Mouse (Mus musculus) heart, embryonic 10.5 days (tissue): ENCODE measurements around the gene Rhog. TPM values are rescaled to one million over a fixed set of nuclear protein-coding genes. Genes with fewer than 3 reads are reported as not detected.

Experiments
- DNase-seq: peaks from one replicate; pipeline ENCODE4 v3.0.0-alpha.2; 2017; ENCODE audit warnings: low spot score
- H3K27ac ChIP-seq: fragments of 300-500 bp; sonication (generic); 2 replicates; pipeline ENCODE4 v1.5.1; 2016; ENCODE audit warnings: mild to moderate bottlenecking
- H3K27me3 ChIP-seq: fragments of 300-500 bp; sonication (generic); 2 replicates; pipeline ENCODE4 v1.6.1; 2016; ENCODE audit warnings: mild to moderate bottlenecking; ENCODE audit not compliant: poor library complexity, insufficient read depth, severe bottlenecking
- H3K36me3 ChIP-seq: fragments of 300-500 bp; sonication (generic); 2 replicates; pipeline ENCODE4 v1.6.1; 2016; ENCODE audit warnings: mild to moderate bottlenecking, moderate library complexity
- H3K4me1 ChIP-seq: fragments of 300-500 bp; sonication (generic); 2 replicates; pipeline ENCODE4 v1.6.1; 2016; ENCODE audit warnings: mild to moderate bottlenecking
- H3K4me3 ChIP-seq: fragments of 300-500 bp; sonication (generic); 2 replicates; pipeline ENCODE4 v1.5.1; 2016; ENCODE audit warnings: mild to moderate bottlenecking, moderate library complexity
- H3K9me3 ChIP-seq: fragments of 300-500 bp; sonication (generic); 2 replicates; pipeline ENCODE4 v1.6.1; 2016; ENCODE audit warnings: mild to moderate bottlenecking, moderate library complexity
- WGBS: fragments of 180-500 bp; shearing (Covaris S2); methylation state at CpG from one replicate; pipeline ENCODE4 v1.1.7; 2016; 5-methylcytosine and 5-hydroxymethylcytosine counted together
- polyA plus RNA-seq: library from polyadenylated mRNA; unstranded; fragments of >200 nt; fragmentation: Nextera tagmentation; extraction: Ambion mirVana; gene quantifications from 2 replicates; pipeline ENCODE4 v1.2.1, GENCODE M21; 2016

Gene Rhog
- polyA plus RNA-seq: 42.8 and 48.9 TPM in 2 replicates

DNA sequence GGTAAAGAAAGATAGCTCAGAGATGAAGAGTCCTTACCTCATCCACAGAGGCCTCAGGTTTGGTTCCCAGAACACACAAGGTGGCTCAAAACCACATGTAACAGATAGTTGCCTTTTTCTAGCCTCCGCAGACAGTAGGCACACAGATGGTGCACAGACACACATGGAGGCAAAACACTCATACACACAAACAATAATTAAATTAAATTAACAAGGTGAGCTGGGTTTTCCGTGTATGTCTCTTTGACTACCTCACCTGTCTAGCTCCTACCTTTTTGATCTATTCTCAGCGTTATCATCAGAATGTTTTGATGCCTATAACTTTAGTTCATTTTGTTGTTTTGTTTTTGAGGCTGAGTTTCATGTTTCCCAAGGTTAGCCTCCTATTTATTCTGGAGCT, at the start of gene Rhog:
Gene Rhog (minus strand): TSS at position 101 of the 400 bp plus-strand sequence.
- no peaks in the 10 kb centered on the region; the same call in 1 of the 2 replicates for H3K4me1 ChIP-seq
- no peaks in the 10 kb centered on the region for H3K36me3 ChIP-seq
- H3K27me3 ChIP-seq: no peaks in the 10 kb centered on the region
- H3K9me3 ChIP-seq: no peaks in the 10 kb centered on the region
- 74% methylated on average over 3 of the region's 3 CpGs for WGBS
- H3K27ac ChIP-seq: no peak within 1 kb of the TSS
- no peak for DNase-seq
- H3K4me3 ChIP-seq: no peak within 1 kb of the TSS

DNA sequence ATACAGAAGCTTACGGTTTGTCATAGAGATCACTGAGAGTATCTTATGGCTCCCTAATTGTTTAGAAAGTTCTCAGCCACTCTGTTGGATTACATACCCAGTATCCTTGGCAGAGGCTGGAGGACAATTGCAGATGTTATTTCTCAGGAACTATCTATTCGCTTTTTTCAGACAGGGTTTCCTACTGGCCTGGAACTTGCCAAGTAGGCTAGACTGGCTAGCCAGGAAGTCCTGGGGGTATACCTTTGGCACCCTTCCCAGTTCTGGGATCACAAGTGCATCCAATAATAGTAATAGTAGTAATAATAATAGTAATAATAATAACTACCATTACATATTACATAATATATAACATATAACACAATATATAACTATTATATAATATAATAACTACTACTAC, 49.7 kb upstream of the Rhog start:
- Histone ChIP-seq H3K4me1 (no peaks in the 10 kb centered on the region), H3K4me3 (no peak overlapping the region), H3K36me3 (no peaks in the 10 kb centered on the region), H3K9me3 (no peaks in the 10 kb centered on the region), H3K27ac (no peak overlapping the region), H3K27me3 (no peaks in the 10 kb centered on the region)
- DNase-seq: no peak
- WGBS: 75% methylated on average over 2 of the region's 2 CpGs

DNA sequence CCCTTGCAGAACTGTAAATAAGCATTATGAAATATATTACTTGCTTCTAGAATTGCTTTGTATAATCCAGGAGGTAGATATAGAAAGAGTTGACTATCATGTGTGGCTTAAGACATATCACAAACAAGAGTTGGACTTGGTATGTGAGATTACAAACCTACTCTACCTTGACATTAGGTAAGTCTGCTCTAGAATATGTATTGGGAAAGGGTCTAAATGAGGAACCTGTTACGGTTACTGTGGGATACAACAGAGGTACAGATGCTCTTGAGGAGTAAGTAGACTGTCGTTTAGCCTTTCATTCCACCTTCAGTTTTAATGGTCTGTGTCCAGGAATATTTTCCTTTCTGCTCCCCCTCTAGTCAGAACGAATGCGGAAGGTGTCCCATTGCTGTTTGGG, 46.6 kb upstream of the Rhog start:
- Histone ChIP-seq H3K4me1 (no peaks in the 10 kb centered on the region), H3K27ac (no peak overlapping the region), H3K27me3 (no peaks in the 10 kb centered on the region), H3K36me3 (no peaks in the 10 kb centered on the region), H3K9me3 (no peaks in the 10 kb centered on the region), H3K4me3 (no peak overlapping the region)
- DNase-seq: no peak
- WGBS: 86% methylated on average over 4 of the region's 4 CpGs

DNA sequence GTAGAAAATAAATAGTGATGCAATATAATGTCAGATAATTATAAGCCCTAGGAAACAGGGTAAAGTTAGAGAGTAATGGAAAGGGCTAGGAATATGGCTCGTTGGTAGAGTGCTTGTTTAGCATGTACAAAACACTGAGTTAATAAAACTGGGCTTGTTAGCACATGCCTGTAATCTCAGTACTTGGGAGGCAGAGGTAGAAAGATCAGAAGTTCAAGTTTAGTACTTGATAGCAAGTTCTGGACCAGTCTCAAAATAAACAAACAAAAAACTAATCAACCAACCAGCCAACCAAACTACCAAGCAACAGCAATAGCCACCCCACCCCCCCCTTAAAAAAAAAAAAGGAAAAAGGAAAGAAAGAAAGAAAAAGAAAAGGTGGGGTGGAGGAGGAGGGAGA, 44.9 kb upstream of the Rhog start:
- 79% methylated on average over 1 of the region's 1 CpGs for WGBS
- no peaks in the 10 kb centered on the region; the same call in 1 of the 2 replicates for H3K27me3 ChIP-seq

DNA sequence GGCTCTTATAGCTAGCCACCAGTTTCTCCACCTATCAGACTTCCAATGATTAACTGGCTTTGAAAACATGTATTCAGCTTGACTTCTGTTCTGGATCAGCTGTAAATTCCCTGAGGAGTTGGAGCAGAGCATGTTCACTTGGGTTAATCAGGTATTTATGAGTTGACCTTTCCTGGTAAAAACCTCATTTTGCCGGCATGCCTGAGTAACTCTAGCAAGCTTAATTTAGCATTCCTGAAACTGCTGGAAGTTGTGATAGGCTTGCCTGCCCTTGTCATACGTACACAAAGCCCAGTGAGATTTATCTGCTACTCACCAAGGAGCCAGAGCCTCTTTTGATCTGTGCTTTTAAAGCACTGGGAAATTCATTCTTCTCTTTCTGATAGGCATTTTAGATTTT, 37.4 kb upstream of the Rhog start:
- Histone ChIP-seq H3K27ac (no peak overlapping the region), H3K36me3 (no peaks in the 10 kb centered on the region), H3K4me3 (no peak overlapping the region), H3K9me3 (no peaks in the 10 kb centered on the region), H3K4me1 (0 out of 2 replicates have a peak, but pooled peaks cover 4% of the 10 kb centered on the region), H3K27me3 (peaks cover 10% of the 10 kb centered on the region; the same call in 1 of the 2 replicates)
- no peak for DNase-seq
- WGBS: 12% methylated on average over 2 of the region's 2 CpGs

More for the DNA sequence above, 44.9 kb upstream of the Rhog start:
- H3K4me3 ChIP-seq: no peak overlapping the region
- H3K9me3 ChIP-seq: no peaks in the 10 kb centered on the region
- H3K36me3 ChIP-seq: no peaks in the 10 kb centered on the region
- H3K4me1 ChIP-seq: no peaks in the 10 kb centered on the region
- no peak for DNase-seq
- no peak overlapping the region for H3K27ac ChIP-seq

DNA sequence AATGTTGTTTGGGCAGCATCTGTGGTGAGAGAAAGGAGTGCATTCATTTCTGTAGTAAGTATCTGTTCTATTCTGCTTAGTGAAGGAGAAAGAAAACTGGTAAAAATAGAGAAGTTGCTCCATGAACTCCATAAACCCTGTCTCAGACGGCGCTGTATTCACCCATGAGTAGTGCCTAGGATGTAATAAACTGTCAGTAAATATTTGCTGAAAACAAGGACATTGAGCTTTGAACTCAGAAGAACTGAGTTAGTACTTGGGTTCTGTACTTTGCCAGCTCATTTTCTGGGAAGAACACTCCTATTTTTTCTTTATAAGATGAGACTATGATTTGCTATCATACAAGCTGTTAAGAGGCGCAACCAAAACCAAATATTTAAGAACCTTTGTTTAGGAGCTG, 36.4 kb upstream of the Rhog start:
- Histone ChIP-seq H3K36me3 (no peaks in the 10 kb centered on the region), H3K27ac (no peak overlapping the region), H3K27me3 (peaks cover 20% of the 10 kb centered on the region; the same call in 1 of the 2 replicates), H3K4me3 (no peak overlapping the region), H3K4me1 (0 out of 2 replicates have a peak, but pooled peaks cover 4% of the 10 kb centered on the region), H3K9me3 (no peaks in the 10 kb centered on the region)
- DNase-seq: no peak
- WGBS: 92% methylated on average over 3 of the region's 3 CpGs

- H3K27ac ChIP-seq: no peak overlapping the region
- WGBS: 76% methylated on average over 6 of the region's 6 CpGs
- DNase-seq: no peak
- peaks cover 47% of the 10 kb centered on the region for H3K27me3 ChIP-seq
- 0 out of 2 replicates have a peak, but pooled peaks cover 4% of the 10 kb centered on the region for H3K4me1 ChIP-seq
- no peaks in the 10 kb centered on the region for H3K9me3 ChIP-seq
- no peak overlapping the region for H3K4me3 ChIP-seq
- no peaks in the 10 kb centered on the region for H3K36me3 ChIP-seq
Measured at GRCm38 (mm10) chr7:102289466-102289865, 33.6 kb upstream of the Rhog start.

DNA sequence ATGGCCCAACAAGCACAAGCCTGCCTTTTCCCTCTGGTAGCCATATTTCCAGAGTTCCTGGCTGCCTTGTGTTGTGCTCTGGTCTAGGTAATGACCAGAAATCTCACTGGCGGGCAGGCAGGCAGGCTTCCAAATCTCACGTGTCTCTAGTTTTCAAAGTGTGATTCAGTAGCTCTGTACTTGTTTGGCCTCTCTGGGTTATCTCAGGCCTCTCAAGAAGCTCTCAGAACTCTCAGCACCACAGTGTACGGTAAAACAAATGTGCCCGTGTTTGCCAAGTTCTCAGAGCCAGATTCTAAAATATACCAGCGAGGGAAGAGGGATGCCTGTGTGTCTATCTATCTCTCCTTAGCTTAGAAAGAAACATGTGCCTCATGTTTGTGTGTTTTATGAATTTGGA, 26.4 kb upstream of the Rhog start:
- Histone ChIP-seq H3K36me3 (no peaks in the 10 kb centered on the region), H3K4me3 (no peak overlapping the region), H3K9me3 (no peaks in the 10 kb centered on the region), H3K4me1 (no peaks in the 10 kb centered on the region), H3K27me3 (peaks cover 80% of the 10 kb centered on the region), H3K27ac (no peak overlapping the region)
- 36% methylated on average over 5 of the region's 5 CpGs for WGBS
- DNase-seq: peak; percentile 84

GRCm38 (mm10) chr7:102281403-102281802, 25.5 kb upstream of the Rhog start:
- H3K36me3 ChIP-seq: no peaks in the 10 kb centered on the region
- H3K4me1 ChIP-seq: no peaks in the 10 kb centered on the region
- peaks cover 78% of the 10 kb centered on the region for H3K27me3 ChIP-seq
- WGBS: 86% methylated on average over 1 of the region's 1 CpGs
- H3K9me3 ChIP-seq: no peaks in the 10 kb centered on the region
- no peak overlapping the region for H3K4me3 ChIP-seq
- no peak overlapping the region for H3K27ac ChIP-seq
- DNase-seq: no peak

DNA sequence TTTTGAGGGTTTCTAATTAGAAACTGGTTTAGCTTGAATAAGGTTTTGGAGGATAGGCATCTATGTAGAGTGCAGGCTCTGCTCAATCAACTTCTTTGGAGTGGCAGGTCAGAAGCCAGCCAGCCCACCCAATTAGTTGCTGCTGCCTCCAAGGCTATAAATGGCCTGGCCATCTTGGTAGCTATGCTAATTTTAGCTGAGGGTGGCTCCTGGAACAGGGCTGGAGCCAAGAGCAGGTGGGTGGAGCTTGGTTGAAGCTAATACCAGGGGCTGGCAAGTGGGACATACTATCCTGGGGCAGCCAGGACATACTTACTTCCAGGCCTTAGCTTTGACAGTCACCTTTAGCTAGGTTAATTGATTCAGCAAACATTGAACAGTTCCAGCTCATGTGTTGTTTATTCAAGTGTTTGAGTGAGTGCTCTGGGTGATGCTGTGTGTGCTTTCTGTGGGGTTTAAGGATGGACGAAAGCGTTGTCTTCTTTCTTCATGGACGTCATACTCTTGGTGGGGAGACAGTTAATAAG, 16.6 kb upstream of the Rhog start:
- H3K4me1 ChIP-seq: peaks cover 19% of the 10 kb centered on the region
- no peaks in the 10 kb centered on the region for H3K36me3 ChIP-seq
- no peak overlapping the region for H3K4me3 ChIP-seq
- peaks cover 25% of the 10 kb centered on the region for H3K27me3 ChIP-seq
- WGBS: 86% methylated on average over 3 of the region's 3 CpGs
- no peak overlapping the region for H3K27ac ChIP-seq
- DNase-seq: no peak
- H3K9me3 ChIP-seq: no peaks in the 10 kb centered on the region

DNA sequence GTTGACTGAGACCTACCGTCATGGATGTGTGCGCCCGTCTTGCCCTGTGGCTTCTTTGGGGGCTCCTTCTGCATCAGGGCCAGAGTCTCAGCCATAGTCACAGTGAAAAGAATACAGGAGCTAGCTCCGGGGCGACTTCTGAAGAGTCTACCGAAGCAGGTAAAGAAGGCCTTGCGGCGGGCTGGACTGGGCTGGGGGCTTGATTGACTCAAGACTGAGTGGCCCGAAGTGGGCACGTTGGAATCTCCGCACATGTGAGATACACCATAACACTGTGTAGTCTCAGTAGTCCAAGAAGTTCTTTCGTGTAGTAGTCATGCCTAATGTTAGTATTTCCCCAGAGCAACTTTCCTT, 12.5 kb upstream of the Rhog start:
- no peaks in the 10 kb centered on the region for H3K36me3 ChIP-seq
- peak overlapping the region; percentile 94 for H3K4me3 ChIP-seq
- no peak for DNase-seq
- H3K4me1 ChIP-seq: peaks cover 19% of the 10 kb centered on the region
- 6% methylated on average over 12 of the region's 12 CpGs for WGBS
- H3K27me3 ChIP-seq: peaks cover 33% of the 10 kb centered on the region
- H3K27ac ChIP-seq: peak overlapping the region; percentile 85
- H3K9me3 ChIP-seq: no peaks in the 10 kb centered on the region

DNA sequence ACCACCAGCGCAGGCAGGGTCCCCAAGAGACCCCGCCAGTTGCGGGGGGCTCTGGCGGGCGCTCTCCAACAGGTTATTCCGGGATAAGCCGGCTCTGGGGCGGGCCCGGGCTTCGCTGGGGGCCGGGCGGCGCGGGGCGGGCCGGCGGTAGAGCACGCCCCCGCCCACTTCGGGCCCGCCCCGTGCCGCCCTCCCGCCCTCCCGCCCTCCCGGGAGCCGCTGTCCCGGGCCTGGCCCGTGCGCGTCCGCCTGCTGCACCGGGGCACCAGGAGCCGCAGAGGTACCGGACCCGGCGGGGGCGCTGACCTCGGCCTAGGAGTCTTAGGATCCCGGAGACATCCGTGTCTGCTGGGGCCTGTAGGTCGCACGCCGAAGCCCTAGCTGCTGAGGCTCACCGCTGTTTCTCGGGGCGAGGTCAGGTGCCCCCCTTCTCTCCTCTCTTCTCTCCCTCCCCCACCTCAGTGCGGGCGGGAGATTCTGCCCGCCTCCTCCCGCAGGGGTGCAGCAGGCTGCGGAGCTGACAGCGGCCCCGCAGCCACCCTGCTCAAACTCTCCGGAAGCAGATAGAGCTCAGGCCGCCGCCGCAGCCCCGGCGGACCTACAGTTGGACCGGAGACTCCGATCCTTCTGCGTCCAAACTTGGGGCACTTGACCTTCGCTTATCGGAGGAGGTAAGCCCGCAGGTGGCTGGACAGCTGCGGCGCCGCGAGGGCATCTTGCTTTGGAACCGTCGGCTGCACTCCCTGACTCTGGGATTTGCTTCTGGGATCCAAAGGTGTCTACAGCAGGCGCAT, 11.9 kb upstream of the Rhog start, which contains the start of gene Stim1:
Gene Stim1 (plus strand): TSS at position 206 of the 794 bp plus-strand sequence.
- Histone ChIP-seq H3K4me3 (peak within 1 kb of the TSS; percentile 94), H3K9me3 (no peaks in the 10 kb centered on the region), H3K4me1 (peaks cover 19% of the 10 kb centered on the region), H3K27me3 (peaks cover 33% of the 10 kb centered on the region), H3K36me3 (no peaks in the 10 kb centered on the region), H3K27ac (peak within 1 kb of the TSS; percentile 85)
- peak; percentile 87 for DNase-seq
- under 1% methylated on average over 64 of the region's 73 CpGs for WGBS

DNA sequence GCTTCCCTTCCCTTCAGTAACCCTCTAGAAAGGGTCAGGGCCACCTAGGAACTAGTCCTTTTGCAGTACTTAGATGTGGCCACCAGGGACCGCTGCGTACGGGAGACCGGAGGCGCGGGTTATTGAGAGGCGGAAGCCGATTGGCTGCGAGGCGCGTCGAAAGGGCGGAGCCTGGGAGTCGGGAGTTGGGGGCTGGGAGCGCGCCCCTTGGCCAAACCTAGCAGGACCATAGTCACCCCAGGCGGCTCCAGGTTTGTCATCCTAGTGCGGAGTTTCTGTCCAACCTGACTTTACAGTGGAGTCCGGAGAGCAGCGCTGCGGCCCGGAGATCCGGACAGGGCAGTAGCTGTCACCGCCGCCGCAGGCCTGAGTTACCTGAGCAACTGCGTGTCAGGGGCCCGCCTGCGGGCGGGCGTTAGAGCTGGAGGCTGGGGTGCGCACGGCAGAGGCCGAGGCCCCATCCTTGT, 11.3 kb upstream of the Rhog start:
- Histone ChIP-seq H3K36me3 (no peaks in the 10 kb centered on the region), H3K4me1 (peaks cover 12% of the 10 kb centered on the region), H3K9me3 (no peaks in the 10 kb centered on the region), H3K4me3 (peak overlapping the region; percentile 94), H3K27me3 (peaks cover 33% of the 10 kb centered on the region), H3K27ac (peak overlapping the region; percentile 85)
- peak; percentile 98 for DNase-seq
- under 1% methylated on average over 34 of the region's 34 CpGs for WGBS
